Mouse (Mus musculus) spleen, adult 2 months (tissue): ENCODE data around the gene Pbp2.

Experiments
- CTCF ChIP-seq: fragments of 200-500 bp; IDR thresholded peaks from 2 replicates; pipeline ENCODE4 v1.5.1; 2011; ENCODE audit warnings: mild to moderate bottlenecking, inconsistent platforms; ENCODE audit not compliant: insufficient read depth, insufficient read length, insufficient replicate concordance; ENCODE audit errors: extremely low read depth
- POLR2A ChIP-seq: fragments of 200-500 bp; IDR thresholded peaks from 2 replicates; pipeline ENCODE4 v1.6.1; 2011; ENCODE audit warnings: low read depth, low read length, inconsistent platforms

DNA sequence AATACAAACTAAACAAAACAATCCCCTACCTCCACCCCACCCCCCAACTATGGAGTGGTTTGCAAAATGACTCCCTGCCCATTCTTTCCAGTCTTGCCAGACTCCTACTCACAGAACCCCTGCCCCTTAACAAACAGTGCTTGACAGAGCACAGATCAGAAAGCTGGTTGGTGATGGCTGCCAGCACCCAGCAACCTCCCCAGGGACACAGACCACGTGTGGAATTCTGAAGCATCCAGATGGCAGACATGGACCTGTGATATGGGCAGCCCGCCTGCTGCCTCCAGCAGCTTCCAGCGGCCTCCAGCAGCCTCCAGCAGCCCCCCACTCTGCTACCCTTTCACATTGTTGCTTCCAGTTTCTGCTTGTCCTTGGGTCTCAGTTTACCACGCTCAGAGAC is 35.0 kb downstream of the Pbp2 start:
- no peak for TF ChIP-seq CTCF
- TF ChIP-seq POLR2A, result no peak
